Mouse (Mus musculus): ENCODE measurements around the gene Epb41l1. TPM values are rescaled to one million over a fixed set of nuclear protein-coding genes. Genes with fewer than 3 reads are reported as not detected.
"Not testable (repeated sequence)": the region's sequence is repeated elsewhere in the genome, so short reads cannot be mapped to it uniquely, and the experiment has no call there.

The Epb41l1 gene
- total RNA-seq, 2 experiments from 2014 or later, result under 0.01 to 0.34 TPM

DNA sequence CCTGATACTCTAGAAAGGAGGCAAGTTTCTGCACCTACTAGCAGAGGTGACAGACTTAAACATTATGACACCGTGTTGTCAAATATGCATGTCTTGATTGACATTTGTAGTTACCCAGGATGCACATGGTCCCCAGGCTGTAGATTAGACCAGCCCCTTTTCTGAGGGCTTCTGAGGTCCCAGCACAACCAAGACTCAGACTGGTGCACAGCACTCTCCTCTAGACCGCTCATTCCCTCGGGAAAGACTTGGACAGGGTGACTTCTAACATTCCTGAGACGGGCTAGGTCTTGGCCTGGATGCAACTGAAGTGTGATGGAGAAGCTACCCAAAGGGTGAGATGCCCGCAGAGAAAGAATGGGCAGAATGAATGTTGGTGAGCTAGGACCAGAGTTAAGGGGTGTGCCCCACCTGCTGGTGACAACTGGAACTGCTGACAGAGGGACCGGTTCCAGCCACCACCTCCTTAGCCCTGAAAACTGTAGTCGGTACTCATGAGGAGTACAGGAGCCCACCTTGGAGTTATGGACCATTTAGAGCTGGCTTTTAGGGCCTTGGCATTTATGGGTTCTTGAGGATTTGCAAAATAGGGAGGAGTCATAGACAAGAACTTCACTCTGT, 95.0 kb downstream of the Epb41l1 start:
- peak; percentile 82 for ATAC-seq (replicated peaks; ENCODE audit: low FRiP score, poor library complexity, severe bottlenecking)

- not testable (repeated sequence) for ATAC-seq (replicated peaks; ENCODE audit: low FRiP score, poor library complexity, severe bottlenecking)
These were observed 96.0 kb downstream of the Epb41l1 start for GRCm38 (mm10) chr2:156516678-156517077.

DNA sequence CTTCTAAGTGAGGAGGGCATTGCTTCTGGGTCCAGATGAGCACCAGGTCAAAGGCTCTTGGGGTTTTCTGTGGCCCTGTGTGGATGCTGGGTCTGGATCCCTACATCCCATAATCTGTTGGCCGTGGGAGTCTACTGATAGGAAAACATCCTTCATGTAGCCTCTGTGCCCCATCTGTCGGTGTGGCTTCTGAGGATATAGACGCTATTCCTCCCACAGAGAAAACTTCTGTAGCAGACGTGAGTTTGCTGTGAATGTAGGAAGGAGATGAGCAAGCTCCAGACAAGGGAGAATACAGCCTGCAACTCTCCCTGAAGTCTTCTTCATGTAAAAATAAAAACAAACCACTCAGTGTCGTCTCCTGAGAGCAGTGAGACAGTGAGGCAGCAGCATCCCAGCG, 97.6 kb downstream of the Epb41l1 start:
- ATAC-seq (replicated peaks; ENCODE audit: low FRiP score, poor library complexity, severe bottlenecking), result no peak

DNA sequence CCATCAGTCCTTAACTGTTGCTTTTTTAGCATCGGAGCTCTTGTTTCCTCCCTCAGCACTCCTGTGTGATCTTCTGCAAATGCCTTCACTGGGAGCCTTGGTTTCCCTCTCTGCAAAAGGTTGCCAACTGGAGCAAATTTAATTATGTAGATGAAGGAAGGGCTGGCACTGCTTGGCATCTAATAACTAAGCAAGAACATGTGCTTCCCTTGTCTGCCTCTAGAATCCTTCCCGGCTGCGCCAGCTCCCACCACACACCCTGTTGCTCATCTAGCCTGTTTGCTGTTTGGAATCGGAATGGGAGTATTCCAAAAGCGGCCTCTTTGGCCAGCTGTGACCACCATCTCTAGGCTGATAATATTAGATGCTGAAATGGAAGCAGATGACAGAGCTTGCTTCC, 98.9 kb downstream of the Epb41l1 start:
- ATAC-seq (replicated peaks; ENCODE audit: low FRiP score, poor library complexity, severe bottlenecking), result no peak

GRCm38 (mm10) chr2:156522994-156523393, 102.3 kb downstream of the Epb41l1 start:
- no peak for ATAC-seq (replicated peaks; ENCODE audit: low FRiP score, poor library complexity, severe bottlenecking)

DNA sequence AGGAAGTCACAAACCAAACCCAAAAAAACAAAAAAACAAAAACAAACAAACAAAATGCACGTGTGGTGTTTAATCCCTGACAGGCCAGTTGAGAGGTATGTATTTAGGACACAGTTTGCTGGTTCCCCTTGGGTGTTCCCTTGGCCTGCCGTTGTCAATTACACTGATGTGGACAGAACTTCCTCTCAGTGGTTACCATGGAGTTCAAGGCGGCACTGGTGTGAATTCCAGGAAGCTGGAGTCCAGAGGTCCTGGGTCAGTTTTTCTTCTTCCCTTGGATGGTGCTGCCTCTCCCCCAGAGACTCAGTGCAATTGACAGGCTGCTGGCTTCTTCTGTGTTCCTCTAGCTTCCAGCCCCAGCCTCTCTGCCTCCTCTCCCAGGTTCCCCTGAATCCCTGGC, 103.4 kb downstream of the Epb41l1 start:
- ATAC-seq (replicated peaks; ENCODE audit: low FRiP score, poor library complexity, severe bottlenecking), result no peak

- 0 out of 2 replicates have a peak, but pooled peaks have one; percentile 48 for ATAC-seq (replicated peaks; ENCODE audit: low FRiP score, poor library complexity, severe bottlenecking)
These were observed 109.0 kb downstream of the Epb41l1 start for GRCm38 (mm10) chr2:156529726-156530125.

DNA sequence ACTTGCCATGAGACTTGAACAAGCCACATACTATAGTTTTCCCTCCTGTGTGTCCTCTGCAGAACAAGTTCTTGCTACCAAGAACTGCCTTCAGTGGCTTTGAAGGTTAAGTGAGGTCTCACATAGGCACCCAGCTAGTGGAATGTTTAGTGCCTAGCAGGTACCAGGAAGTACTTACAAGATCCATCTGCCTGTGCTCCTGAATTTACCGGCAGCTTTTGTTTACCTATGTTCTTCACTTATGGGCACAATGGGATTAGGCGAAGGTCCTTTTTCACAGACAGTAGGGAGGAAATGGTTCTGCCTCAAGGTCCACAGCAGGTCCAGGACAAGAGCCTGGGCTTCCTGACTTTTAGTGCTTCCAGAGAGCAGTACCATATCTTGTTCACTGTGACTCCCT, 112.5 kb downstream of the Epb41l1 start:
- ATAC-seq (replicated peaks; ENCODE audit: low FRiP score, poor library complexity, severe bottlenecking), result no peak

DNA sequence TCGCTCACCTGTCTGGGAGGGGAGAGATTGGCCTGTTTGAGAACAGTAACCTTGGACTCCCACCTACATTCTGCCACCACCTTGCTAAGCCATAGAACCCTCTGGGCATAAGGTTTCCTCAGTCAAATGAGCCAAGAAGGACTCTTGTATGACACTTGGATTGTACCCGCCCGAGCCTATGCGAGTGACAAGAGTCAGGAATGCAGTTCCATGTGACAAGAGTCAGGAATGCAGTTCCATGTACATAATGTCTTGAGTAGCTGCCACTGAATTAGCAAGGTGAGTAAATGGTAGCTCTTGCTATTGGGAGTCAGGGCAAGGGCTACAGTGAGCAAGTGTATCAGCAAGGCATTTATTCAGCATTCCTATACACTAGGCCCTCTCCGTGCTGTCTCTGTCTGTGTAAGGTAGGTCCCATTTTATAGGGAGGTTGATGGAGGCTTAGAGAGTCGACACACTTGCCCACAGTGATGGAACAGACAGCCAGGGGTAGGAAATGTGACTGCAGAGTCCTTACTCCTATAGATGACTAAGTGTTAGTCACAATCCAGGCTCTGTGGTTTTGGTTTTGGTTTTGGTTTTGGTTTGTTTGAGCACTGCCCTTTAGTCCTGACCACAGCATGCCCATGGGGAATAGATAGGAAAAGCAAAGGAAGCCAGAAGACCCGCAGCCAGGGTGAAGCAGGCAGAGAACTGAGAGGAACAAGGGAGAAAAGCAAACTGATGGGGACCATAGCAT, 118.3 kb downstream of the Epb41l1 start:
- ATAC-seq (replicated peaks; ENCODE audit: low FRiP score, poor library complexity, severe bottlenecking), result no peak

DNA sequence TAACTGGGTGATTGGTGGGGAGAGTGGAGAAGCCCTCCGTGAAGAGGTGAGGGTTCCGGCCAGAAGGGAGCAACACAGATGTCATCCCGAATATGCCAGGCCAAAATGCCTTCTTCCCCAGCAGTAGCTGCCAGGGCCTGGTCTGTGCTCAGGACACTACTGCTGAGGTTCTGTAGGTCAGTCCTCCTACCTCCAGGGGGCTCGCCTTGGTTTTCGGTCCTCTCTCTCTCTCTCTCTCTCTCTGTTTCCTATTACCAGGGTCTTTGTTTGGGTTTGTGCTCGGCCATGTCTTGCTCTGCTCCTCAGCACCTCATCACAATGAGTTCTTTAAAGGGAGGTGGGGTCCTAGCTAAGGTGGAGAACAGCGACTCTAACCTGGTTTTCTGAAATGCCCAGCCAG, 120.3 kb downstream of the Epb41l1 start:
- no peak for ATAC-seq (replicated peaks; ENCODE audit: low FRiP score, poor library complexity, severe bottlenecking)

GRCm38 (mm10) chr2:156542410-156542809, 121.7 kb downstream of the Epb41l1 start:
- ATAC-seq (replicated peaks; ENCODE audit: low FRiP score, poor library complexity, severe bottlenecking), result no peak

DNA sequence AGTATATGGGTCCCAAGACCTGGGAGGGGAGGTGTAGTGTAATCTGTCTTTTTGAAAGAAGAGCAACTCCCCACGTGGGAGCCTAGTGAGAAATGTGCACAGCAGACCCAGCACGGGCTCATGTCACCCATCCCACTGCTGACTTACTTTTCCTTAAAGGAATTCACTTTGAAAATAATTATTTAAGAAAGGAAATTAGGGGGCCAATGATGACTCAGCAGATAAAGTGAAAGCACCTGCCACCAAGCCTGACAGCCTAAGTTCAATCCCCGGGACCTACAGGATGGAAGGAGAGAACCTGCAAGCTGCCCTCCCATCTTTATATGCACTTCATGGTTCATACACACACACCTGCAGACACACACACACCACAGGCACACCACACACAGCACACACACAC, 123.1 kb downstream of the Epb41l1 start:
- no peak for ATAC-seq (replicated peaks; ENCODE audit: low FRiP score, poor library complexity, severe bottlenecking)

DNA sequence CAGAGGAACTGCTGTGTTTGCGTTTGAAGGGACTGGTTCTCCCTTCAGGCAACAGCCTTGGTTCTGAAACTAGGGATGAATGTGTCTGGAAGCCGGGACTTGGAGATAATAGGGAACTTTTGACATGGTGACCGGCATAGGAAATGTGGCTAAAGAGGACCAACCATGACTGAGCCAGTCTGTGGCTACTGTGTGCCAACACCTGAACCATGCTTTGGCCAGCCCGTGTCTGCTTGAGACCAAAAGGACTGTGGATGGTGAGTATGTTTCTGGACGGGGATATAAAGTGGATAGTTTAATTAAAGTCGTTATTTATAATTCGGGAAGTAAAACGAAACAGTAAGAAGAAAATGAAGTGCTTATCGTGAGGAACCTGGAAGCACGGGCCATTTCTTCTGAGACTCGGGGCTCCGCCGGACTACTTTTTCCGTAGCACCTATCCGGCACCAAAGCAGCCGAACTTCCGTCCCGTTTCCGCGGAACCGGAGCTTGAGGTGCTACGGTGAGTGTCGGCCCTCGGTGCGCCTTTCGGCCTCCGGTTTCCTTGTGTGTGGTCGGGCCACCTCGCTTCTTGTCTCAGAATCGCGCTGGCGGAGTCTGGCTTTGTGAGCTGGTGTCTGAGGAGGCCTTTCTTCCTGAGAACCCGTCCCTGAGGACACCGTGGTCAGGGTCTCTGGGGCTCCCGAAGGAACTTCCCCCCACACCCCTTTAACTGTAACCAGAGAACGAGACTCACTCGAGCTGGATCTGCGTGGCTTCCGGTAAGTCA, 126.6 kb downstream of the Epb41l1 start, which contains the start of gene Aar2:
Gene Aar2, plus strand, starts transcription at position 462 of the 769 bp plus-strand sequence.
- peak; percentile 87 for ATAC-seq (replicated peaks; ENCODE audit: low FRiP score, poor library complexity, severe bottlenecking)

DNA sequence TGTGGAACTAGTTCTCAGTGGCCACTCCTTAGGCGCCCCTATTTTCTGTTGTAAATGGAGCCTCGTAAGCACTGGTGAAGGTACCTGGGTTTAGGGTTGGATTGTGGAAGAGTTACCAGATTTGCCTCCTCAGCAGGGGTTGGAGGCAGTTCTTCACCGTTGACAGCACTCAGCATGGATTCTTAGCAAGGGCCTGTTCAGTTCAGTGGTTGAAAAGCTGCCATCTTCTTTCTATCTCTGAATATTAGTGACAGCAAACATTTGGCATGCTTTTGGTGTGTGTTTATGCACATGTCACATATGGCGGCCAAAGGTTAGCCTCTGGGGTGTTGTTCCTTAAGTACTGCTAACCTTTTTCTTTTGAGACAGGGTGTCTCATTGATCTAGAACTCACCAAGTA, 131.7 kb downstream of the Epb41l1 start:
- no peak for ATAC-seq (replicated peaks; ENCODE audit: low FRiP score, poor library complexity, severe bottlenecking)

DNA sequence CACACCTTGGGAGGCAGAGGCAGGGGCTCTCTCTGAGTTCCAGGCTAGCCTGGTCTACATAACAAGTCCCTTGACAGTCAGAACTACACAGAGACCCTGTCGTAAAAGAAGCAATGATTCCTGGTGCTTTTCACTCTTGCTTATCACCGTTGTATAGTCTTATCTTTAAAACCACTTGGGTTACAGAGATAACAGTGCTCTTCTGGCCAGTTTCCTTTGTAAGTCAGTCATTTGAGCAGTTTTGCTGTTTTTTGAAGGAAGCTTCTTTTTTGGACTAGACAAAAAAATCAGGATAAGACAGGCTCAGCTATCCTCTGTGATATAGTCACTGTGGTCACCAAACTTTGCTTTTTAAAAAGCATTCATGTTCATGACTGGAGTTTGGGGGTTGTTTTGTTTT, 141.1 kb downstream of the Epb41l1 start:
- no peak for ATAC-seq (replicated peaks; ENCODE audit: low FRiP score, poor library complexity, severe bottlenecking)

GRCm38 (mm10) chr2:156563557-156563956, 142.8 kb downstream of the Epb41l1 start:
- no peak for ATAC-seq (replicated peaks; ENCODE audit: low FRiP score, poor library complexity, severe bottlenecking)

DNA sequence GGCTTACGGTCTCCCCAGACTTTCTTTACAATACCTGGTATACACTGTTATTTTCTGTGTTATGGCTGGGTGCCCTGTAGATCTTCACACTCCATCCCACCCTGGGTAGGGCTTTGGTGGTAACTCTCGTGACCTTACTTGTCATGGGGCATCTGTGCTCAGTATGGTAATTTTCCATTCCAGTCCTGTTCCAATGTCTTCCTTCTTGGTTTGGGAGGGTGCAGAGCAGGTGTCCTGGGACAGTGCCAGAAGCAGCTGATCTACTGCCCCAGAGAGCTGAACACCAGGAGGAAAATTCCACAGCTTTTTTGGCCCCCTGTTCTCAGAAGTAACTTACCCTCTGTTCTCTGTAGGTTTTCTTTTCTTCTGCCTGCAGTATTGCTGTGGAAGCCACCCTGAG, 145.8 kb downstream of the Epb41l1 start:
- ATAC-seq (replicated peaks; ENCODE audit: low FRiP score, poor library complexity, severe bottlenecking), result no peak

DNA sequence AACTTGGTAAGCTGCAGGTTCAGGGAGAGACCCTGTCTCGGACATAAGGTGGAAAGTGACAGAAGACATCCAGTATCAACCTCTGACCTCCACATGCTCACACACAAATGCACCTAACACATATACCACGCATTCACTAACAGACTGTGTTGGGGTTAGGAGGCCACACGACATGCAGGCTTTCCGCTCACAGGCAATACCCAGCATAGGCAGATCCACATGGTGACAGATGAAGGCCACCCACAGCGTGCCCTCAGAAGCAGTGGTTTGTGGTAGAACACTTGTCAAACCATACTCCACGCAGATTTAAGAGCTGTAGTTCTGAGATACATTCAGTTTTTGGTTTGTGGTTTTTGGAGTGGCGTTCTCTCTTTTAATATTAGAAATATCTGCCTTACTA, 147.9 kb downstream of the Epb41l1 start:
- ATAC-seq (replicated peaks; ENCODE audit: low FRiP score, poor library complexity, severe bottlenecking), result no peak

DNA sequence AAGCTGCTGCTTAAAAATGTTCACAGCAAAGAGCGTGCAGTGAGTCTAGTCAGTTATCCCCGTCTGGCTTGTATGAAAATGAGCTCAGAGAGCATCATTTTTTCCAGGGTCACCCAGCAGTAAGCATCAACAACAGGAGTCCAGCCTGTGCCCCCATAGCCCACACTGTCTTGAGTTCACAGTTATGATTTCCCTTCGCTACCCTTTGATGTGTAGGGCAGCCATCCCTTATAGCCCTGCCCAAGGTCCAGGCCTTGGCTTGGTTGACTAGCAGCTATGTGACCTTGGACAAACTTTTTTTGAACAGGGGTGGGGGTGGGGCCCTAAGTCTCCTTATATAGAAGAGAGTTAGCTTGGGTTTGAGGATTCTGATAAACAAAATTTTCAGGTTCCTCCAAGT, 148.6 kb downstream of the Epb41l1 start:
- no peak for ATAC-seq (replicated peaks; ENCODE audit: low FRiP score, poor library complexity, severe bottlenecking)

GRCm38 (mm10) chr2:156571521-156571920, 150.8 kb downstream of the Epb41l1 start:
- ATAC-seq (replicated peaks; ENCODE audit: low FRiP score, poor library complexity, severe bottlenecking), result no peak
